Mouse (Mus musculus) liver, postnatal 0 days (tissue): ENCODE results near the gene Cyp2u1.

Experiments used
- CTCF ChIP-seq: sonication (generic); IDR thresholded peaks from 2 replicates; pipeline ENCODE4 v1.5.1; 2016; ENCODE audit warnings: antibody characterized with exemption, low read depth
- EP300 ChIP-seq: IDR thresholded peaks from 2 replicates; pipeline ENCODE4 v1.6.1; 2016; ENCODE audit warnings: antibody characterized with exemption, low read depth, mild to moderate bottlenecking

GRCm38 (mm10) chr3:131317126-131317525 is 14.1 kb upstream of the Cyp2u1 start:
- TF ChIP-seq CTCF (no peak), EP300 (no peak)
